In genomic region chr1:87008211-87008610, GRCm38 (mm10) we compare ENCODE assay signal across 26 mouse cellular contexts.
"Had no signal": no experiment of that assay in that cellular context is flagged by ENCODE, and none has a peak within 500 bp of the region (broad histone marks: within the 10 kb centered on the region; RNA-seq: fewer than 3 reads in every experiment).

No protein-coding gene starts in this region.

- H3K4me3 ChIP-seq: gastrocnemius, adult 2 months; heart, adult 2 months; hindbrain, embryonic 10.5 days; hindbrain, embryonic 12.5 days; intestine, embryonic 15.5 days; layer of hippocampus, adult 2 months; left cerebral cortex, adult 2 months; limb, embryonic 10.5 days; limb, embryonic 12.5 days; liver, embryonic 13.5 days had no signal

- H3K4me1 ChIP-seq: intestine, embryonic 15.5 days; liver, embryonic 13.5 days had no signal

- ATAC-seq: hindbrain, embryonic 16.5 days; inflammation-experienced regulatory T-cells, adult 6 months; intestine, embryonic 15.5 days; intestine, postnatal 0 days had no signal

- DNase-seq: gastrocnemius, adult 2 months; gastrocnemius, postnatal 10 days; gastrocnemius, postnatal 25 days; heart, adult 2 months; heart, postnatal 10 days; heart, postnatal 4 days; kidney, adult 18-20 months; kidney, adult 8-10 months; kidney, postnatal 10 days; kidney, postnatal 25 days; kidney, postnatal 4 days; liver; liver, embryonic 13.5 days had no signal

- H3K27ac ChIP-seq: gastrocnemius, adult 2 months; heart, adult 2 months; hindbrain, embryonic 10.5 days; hindbrain, embryonic 12.5 days; hindbrain, embryonic 14.5 days; intestine, embryonic 15.5 days; layer of hippocampus, adult 2 months; limb, embryonic 10.5 days; limb, embryonic 12.5 days; liver, embryonic 13.5 days had no signal

- H3K4me2 ChIP-seq: heart, embryonic 11.5 days; hindbrain, embryonic 12.5 days; hindbrain, embryonic 14.5 days; intestine, embryonic 15.5 days; limb, embryonic 12.5 days; liver, embryonic 11.5 days; liver, embryonic 13.5 days had no signal

- H3K27me3 ChIP-seq: hindbrain, embryonic 12.5 days; intestine, embryonic 15.5 days; limb, embryonic 12.5 days; liver, embryonic 13.5 days had no signal

- H3K9ac ChIP-seq: hindbrain, embryonic 12.5 days; hindbrain, embryonic 14.5 days; intestine, embryonic 15.5 days; limb, embryonic 12.5 days; liver, embryonic 13.5 days had no signal

- H3K36me3 ChIP-seq: hindbrain, embryonic 12.5 days; intestine, embryonic 15.5 days; limb, embryonic 10.5 days; liver, embryonic 13.5 days had no signal

- H3K9me3 ChIP-seq: hindbrain, embryonic 10.5 days; hindbrain, embryonic 12.5 days; intestine, embryonic 15.5 days; limb, embryonic 10.5 days; limb, embryonic 12.5 days; liver, embryonic 13.5 days had no signal
